Mouse (Mus musculus) c-Kit-negative CD71-positive TER-119-positive erythroid progenitor cells, embryonic 14.5 days (primary cell): ENCODE results near the gene Gm10447.

ENCODE experiments used
- DNase-seq: peaks from one replicate; pipeline ENCODE4 v3.0.0-alpha.2; 2013; ENCODE audit warnings: low read depth, low spot score

Gene Gm10447

DNA sequence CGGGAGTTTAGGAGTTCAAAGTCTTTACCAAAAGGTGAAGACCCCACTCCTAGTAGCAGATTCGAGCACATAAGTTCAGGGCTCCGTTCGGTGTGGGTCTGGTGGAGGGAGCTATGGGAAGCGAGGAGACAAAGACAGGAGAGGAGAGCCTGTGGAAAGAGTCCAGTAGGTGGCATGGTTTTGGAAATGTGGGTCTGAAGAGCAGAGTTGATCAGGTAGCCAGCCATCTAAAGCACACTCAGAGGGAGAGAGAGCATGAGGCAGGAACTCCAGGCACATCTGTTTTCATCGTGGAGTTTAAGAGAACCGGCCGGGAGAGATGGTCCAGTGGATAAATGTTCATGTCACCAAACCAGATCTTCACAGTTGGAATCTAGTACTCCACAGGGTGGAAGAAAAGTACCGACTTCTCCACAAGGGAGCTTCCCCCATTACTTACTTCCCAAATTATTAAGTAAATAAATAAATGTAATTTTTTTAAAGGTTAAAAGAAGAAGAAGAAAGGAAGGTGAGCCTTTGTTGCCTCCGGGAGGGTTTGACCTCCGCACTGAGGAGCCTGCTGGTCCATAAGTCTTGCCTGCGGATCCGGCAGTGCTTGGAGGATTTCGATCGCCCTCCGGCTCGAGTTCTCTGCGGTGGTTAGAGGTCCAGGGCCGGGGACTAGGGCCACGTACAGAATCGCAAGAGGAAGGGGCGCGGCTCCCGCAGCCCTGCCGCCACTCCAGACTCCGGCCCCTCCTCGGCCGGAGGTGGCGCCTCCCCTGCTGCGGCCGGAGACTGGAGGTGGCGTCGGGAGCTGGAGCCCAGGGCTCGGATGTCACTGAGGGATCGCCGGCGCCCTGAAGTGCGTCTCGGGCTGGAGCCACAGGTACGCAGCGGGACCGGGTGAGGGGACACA lies at the start of gene Gm10447, which contains the start of gene Shroom1:
Gene Gm10447 (minus strand): TSS at position 637 of the 898 bp plus-strand sequence.
Gene Shroom1 (plus strand): TSS at position 732 of the 898 bp plus-strand sequence.
- DNase-seq = no peak

DNA sequence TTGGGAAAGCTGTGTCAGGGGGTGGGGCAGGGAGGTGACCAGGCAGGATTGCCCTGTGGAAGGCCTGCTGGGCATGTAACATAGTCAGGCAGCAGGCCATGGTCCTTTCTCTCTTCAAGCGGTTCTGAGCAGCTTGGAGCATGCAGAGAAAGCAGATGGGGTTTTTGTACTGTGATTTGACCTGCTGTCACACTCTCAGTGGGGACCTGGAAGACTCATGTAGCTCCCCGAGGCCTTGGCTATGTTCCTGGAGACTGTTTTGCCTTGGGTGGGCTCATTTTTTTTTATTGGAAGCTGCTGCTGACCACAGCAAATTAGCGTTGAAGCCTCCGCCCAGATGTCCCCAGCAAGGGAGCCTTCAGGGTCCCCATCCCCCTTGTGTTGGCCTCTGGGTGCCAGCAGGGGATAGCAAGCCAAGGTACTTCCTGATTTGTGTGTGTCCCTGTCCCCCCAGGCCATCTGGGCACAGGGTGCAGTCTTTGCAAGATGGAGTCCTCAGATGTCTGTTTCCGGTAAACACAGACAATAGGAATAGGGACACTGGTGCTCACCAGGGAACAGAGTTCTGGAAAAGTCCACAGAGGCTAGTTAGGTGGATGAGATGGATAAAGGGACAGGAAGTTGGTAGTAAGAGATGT lies 48.2 kb upstream of the Gm10447 start:
- no peak for DNase-seq

DNA sequence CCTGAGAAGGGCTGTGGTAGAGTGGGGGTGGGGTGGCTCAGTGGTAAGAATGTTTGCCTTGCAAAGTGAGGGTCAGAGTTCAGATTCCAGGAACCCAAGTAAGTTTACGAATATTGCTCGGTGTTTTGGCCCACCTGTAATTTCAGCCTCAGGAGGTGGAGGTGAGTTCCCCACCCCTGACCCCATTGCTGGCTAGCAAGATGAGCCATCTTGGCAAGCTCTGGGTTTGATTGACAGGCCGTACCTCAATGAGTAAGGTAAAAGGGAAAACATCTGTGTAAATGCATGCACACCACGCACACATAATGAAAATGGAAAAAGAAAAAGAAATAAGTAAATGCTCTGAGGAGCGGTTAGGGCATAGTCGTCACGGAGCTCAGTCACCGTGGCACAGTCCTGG lies 47.5 kb upstream of the Gm10447 start:
- no peak for DNase-seq

DNA sequence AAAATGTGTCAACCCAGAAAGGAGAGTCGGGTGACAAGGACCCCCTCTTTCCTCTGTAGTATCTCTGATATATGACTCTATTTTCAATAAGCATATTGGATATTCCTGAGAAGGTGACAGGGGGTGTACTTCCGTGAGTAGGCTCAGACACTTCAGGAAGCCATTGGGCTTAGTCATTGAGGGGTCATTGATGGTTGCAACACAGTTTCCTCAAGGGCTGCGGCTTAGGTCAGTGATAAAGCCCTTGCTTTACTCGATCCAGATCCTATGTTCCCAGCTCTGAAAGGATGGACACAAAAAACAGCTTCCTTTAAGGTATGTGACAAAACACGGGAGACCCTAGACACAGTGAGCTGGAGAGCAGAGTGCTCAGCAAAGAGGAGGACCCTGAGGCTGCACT lies 46.8 kb upstream of the Gm10447 start:
- DNase-seq = no peak

- DNase-seq = no peak
Measured at GRCm38 (mm10) chr11:53502039-53502765, 45.3 kb upstream of the Gm10447 start.

GRCm38 (mm10) chr11:53500569-53500968 lies 43.7 kb upstream of the Gm10447 start:
- no peak for DNase-seq

- DNase-seq = no peak
Measured at GRCm38 (mm10) chr11:53496946-53497345, 40.0 kb upstream of the Gm10447 start.

DNA sequence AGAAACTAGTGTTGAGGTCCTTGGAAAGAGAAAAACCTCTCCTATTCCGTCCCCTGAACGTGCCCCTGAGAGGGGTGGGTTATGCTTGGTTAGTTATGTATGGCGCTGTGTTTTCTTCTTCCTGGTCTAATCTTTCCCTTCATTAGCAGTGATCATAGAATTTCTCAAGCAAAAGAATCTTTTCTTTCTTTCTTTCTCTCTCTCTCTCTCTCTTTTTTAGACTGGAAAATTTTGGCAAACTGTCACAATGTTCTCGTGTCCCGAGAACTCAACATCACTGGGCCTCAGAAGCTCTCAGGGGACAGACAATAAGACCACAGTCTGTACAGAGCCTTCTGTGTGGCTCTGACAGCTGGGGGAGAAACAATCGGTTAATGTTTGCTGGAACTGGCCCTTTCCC lies 38.5 kb upstream of the Gm10447 start:
- DNase-seq = no peak

DNA sequence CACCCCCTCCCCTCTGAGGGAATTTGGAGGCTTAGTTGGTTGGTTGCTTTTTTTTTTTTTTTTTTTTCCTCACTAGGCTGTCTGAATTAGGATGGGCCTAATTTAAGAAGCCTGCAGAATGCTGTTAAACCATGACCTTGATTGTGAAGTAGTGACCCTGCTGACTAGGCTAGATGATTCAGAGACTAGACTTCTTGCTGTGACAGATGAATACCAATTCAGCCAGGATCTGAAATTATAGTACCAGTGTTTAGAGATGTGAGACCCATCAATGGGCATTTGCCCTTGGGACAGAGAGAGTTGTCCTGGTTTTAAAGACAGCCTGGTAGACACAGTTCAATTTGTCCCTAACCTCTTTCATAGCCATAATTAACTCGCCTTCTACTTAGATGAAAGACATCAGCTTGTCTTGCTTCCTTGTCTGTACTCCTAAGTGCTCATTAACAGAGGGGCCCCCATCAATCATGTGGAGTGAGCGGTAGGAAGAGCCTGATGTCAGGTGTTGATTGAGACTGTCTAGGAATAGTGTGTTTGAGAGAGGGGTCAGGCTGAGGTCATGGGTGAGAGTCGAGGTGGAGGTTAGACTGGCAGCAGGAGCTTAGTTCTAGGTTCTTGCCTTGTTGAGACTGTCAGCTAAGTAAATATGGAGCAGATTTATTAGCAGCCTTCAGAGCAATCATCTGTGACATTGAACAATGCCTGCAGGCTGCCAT lies 36.5 kb upstream of the Gm10447 start:
- DNase-seq = no peak

DNA sequence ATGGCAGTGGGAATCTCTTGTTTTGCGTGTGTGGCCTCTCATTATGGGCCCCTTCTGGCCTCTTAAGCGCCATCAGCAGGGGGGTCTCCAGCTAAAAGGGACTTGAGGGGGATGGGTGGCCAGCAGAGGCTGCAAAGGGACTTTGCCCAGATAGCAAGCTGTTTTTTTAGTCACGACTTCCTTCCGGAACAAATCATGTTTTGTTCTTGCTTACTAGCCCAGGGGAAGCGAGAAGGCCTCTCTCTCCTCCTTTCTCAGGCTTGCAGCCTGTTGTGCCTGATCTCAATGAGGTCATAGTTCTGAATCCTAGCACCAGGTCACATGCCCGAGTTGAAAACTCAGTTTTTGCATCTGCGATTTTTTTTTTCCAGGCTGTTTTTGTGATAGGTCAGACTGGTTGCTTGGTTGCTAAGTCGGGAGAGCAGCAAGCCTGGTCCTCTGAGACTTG lies 35.1 kb upstream of the Gm10447 start:
- DNase-seq = no peak

- no peak for DNase-seq
Measured at GRCm38 (mm10) chr11:53489421-53489820, 32.5 kb upstream of the Gm10447 start.

DNA sequence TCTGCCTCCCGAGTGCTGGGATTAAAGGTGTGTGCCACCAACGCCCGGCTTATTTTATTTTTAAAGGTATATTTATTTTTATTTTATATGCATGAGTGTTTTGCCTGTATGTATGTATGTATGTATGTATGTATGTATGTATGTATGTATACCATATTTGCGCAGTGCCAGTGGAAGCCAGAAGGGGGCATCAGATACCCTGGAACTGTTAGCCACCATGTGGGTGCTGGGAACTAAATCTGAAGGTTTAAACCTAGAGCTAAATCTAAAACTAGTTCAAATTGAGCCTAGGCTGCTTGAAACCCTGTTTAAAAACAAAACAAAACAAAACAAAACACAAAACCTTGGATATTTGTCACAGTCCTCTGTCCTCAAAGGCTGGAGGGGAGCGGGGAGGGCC lies 32.1 kb upstream of the Gm10447 start:
- no peak for DNase-seq

- no peak for DNase-seq
Measured at GRCm38 (mm10) chr11:53486822-53487594, 30.1 kb upstream of the Gm10447 start.

DNA sequence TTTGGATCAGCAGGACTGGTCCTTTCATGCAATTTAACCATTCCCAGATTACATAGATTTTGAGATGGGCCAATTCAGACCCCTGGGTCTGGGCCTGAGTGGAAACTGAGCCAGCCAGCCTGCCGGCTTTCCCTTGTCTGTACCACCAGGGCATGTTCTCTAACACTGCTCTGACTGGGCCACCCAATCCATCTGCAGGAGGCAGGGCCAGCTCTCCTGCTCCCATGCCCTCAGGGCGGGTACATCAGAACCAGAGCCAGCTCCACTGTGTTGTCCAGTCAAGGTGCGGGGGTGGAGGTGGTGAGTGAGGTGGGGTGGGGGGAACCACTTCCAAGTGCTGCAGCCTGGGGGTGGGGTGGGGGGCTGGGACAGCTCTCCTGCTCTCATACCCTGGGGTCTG lies 29.4 kb upstream of the Gm10447 start:
- DNase-seq = no peak

DNA sequence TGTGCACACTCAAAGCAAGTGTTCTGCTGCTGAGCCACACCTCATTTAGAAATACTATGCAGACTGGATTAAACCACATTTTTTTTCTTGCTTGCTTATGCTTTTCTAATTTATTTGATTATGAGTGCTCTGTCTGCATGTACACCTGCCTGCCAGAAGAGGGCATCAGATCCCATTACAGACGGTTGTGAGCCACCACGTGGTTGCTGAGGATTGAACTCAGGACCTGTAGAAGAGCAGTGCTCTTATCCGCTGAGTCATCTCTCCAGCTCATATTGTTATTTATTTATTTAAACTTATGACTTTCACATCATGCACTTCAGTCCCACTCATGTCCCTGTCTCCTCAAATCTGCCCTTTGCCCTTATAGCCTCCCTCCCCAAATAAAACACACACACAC lies 28.8 kb upstream of the Gm10447 start:
- DNase-seq = no peak

DNA sequence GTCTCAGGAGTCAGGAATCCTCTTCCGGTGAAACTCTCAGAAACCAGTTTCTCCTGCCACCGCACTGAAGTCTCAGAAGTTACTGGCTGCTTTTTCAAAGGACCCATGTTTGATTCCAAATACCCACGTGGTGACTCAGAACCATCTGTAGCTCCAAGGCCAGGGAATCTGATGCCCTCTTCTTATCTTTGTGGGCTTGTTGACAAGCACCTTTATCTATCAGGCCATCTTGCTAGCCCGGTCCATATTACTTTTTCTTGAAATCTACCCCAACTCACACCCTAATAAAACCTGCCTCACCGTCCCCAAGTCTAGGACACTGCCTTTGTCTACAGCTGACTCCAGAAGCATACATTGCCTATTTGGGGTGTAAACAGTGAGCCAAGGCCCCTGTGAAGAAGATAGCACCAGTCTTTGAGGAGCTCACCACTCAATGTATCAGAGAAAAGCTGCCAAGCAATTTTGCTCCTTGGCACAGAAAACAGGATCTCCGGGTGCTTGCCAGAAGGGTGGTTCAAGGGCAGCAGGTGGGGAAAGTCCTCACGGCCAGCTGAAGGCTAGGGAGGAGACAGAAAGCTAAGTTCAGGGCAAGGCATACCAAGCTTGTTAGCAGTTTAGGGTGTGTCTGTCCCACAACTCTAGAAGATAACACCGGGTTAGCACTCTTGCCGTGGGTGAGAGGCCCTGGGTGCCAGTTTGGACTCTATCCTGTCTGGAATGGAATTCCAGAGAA lies 26.4 kb upstream of the Gm10447 start:
- DNase-seq = peak; percentile 73

GRCm38 (mm10) chr11:53481088-53481730 lies 24.3 kb upstream of the Gm10447 start:
- DNase-seq = peak; percentile 69

GRCm38 (mm10) chr11:53479783-53480301 lies 22.9 kb upstream of the Gm10447 start, which contains the start of the genes Gm9945 and Sowaha:
TSS of gene Gm9945 (plus strand) at chr11:53480166.
TSS of gene Sowaha (minus strand) at chr11:53480274.
- DNase-seq = peak; percentile 68

- DNase-seq = no peak
Measured at GRCm38 (mm10) chr11:53479171-53479782, 22.4 kb upstream of the Gm10447 start.
